Mouse (Mus musculus) ovary, postnatal 14 days (tissue): ENCODE data around the gene Pde4d.

Source experiments
- DNase-seq: peaks from one replicate; pipeline ENCODE4 v3.0.0; 2022; ENCODE audit warnings: low spot score

Pde4d gene

GRCm38 (mm10) chr13:108824638-108825310 lies 375.0 kb downstream of the Pde4d start:
- DNase-seq = no peak

- no peak for DNase-seq
Observed at GRCm38 (mm10) chr13:108825501-108825900, 375.8 kb downstream of the Pde4d start.

- DNase-seq = no peak
Observed at GRCm38 (mm10) chr13:108834197-108834596, 384.4 kb downstream of the Pde4d start.

DNA sequence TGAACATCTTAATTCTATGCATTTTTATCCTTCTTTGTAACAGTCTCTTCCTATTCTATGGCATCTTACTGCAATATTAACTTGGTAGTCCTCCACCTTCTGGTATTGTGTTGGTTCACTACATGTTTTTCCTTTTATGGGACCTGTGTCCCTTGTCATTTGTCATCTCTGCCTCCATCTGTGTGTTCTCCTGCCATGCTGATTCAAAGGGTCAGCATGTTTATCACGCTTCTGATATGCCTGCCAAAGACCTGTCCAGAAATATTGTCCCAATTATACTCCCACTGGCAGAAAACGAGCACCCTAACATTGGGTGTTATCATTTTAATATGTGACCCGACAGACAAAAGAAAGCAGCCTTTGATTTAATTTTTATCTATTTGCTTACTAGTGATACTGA lies 386.6 kb downstream of the Pde4d start:
- no peak for DNase-seq

DNA sequence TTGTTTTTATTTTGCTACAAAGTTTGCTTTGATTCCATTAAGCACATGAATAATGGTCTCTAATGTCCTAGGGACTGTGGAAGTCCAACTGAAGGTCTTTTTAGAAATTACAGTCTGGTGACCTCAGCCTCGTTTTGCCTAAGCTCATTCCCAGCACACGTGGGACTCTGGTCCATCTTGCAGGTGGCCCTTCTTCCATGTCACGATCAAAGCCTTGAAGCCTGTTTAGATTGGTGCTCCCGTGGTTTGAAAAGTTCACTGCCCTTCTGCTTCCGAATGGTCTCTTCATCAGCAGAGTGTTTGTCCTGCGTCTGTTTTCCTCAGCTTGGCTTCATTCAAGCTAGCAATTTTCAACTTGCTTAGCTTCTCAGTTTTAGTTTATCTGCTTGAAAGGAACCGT lies 389.4 kb downstream of the Pde4d start:
- DNase-seq = no peak

- DNase-seq = no peak
Observed at GRCm38 (mm10) chr13:108854090-108854489, 404.3 kb downstream of the Pde4d start.

DNA sequence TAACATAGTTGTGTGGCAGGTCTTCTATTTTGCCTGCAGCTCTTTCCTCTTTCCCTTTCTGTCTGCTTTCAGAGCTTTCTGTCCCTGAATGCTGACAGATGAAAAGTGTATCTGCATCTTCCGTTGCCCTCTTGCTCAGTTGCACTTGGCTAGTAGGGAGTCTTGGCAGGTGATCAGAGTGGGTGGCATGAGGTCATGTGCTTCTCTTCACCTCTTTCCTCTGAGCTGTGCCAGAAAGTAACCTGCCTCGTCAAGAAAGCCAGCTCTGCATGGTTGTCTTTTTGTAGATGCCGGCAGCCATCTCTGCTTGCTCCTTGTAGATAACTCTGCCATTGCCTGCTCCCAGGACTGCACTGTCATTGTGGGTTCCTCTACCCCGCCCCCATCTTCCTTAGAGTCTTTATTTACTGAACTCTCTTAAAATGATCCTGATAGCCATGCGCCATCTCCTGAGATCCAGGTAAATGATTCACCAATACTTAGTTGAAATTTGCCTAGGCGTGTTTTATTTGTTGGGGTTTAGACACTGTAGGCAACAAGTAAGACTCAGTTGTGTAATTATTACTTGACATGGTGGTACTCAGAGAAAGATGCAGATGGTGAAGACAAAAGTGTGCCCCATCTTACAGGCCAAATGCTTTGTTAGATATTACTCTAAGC lies 407.2 kb downstream of the Pde4d start:
- no peak for DNase-seq

DNA sequence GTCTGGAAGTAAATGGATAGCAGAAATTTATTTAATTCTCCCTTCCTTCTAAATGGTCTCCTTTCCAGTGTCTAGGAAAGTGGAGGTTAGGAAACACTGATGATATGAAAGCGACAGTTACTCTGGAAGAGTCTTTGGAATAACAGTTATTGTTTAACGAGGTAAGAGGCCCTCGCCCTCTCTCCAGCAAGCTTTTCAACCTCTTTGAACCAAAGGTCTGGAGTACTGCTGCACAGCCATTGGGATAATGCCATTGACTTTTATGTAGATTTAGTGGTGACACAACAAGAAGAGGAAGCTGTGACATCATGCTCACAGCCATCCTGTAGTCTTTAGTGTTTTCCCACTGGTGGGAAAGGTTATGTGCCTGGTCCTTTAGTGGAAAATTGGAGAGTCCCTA lies 409.6 kb downstream of the Pde4d start:
- DNase-seq = no peak

DNA sequence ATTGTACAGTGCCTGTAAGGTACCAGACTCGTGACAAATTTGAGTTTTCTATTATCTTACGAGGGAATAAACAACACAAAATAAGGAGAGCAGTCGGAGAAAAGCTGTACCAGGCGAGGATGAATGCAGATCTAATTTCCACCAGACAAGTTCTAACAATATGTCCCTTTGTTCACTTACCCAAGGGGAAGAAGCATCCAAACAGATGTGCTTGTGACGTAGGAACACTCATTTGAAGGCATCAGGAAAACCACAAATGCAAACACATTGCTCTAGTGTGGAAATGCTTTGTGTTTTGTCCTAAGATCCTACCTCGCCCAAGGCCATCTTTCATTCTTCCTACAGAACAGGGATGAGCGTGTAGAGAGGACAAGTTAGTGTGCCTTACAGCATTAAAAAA lies 411.0 kb downstream of the Pde4d start:
- DNase-seq = no peak

DNA sequence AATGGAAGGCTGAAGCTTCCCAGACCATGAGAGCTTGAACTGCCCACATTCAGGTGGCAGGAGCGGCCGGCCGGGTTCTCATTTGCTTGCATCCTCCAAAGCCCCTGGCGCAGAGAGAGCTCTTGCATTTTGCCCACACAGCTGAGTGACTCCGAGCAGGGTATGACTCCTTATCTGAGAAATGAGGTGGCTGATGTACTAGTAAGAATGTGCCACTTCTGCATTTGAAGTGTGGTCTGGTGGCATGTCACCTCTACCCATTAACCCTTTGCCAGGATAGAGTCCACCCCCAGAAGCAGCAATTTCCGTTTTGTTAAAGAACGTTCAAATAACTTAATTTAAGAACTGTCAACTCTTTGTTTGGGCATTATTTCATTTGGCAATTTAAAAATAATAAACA lies 412.0 kb downstream of the Pde4d start:
- no peak for DNase-seq

GRCm38 (mm10) chr13:108862173-108862572 lies 412.4 kb downstream of the Pde4d start:
- no peak for DNase-seq

- no peak for DNase-seq
Observed at GRCm38 (mm10) chr13:108900160-108900559, 450.4 kb downstream of the Pde4d start.

DNA sequence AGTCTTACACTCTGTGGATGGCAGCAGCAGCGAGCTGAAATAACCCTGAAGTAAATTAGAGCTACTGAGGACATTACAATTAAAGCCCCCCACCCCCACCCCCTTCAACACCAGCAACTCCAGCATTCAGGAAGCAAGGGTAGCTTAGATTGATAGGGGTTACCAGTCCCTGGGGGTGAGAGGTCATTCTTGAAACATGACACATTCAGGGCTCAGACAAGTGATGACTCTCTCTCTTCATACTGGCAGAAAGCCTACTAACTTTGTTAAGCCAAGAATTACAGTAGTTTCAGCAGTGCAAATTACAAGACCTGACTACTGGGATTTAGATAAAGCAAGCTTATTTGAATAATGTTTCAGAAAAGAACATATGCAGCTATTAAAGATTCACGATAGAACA lies 455.4 kb downstream of the Pde4d start:
- no peak for DNase-seq

DNA sequence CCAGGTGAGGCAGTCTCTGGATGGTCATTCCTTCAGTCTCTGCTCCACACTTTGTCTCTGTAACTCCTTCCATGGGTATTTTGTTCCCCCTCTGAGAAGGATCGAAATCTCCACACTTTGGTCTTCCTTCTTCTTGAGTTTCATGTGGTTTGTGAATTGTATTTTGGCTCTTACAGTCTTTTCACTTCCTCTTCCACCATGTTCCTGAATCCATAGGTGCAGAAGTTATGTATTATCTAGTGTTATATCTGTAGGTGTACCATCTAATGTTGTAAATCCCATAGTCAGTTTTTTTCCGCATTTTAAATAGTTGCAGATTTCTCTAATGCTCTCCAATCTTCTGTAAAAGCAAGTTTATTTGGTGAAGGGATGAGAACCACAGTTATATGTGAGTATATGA lies 459.4 kb downstream of the Pde4d start:
- DNase-seq = no peak

GRCm38 (mm10) chr13:108914626-108915025 lies 464.9 kb downstream of the Pde4d start:
- DNase-seq = no peak

DNA sequence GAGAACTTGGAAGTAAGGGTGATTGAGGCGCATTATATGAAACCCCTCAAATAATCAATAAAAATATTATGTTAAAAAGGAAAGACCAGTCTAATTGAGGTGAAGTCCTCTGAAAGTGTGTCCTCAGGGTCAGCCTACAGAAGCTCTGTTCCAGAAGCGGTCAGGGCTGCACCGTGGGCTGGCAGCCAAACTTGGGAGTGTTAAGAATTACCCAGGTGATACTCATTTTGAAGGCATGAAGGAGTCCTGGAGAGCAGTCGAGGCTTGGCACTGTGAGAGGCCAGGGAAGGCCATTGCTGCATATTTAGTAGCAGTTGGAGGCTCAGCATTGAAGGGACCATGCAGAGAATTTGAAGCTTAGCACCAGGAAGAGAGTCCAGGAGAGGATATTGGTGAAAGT lies 471.4 kb downstream of the Pde4d start:
- DNase-seq = no peak

DNA sequence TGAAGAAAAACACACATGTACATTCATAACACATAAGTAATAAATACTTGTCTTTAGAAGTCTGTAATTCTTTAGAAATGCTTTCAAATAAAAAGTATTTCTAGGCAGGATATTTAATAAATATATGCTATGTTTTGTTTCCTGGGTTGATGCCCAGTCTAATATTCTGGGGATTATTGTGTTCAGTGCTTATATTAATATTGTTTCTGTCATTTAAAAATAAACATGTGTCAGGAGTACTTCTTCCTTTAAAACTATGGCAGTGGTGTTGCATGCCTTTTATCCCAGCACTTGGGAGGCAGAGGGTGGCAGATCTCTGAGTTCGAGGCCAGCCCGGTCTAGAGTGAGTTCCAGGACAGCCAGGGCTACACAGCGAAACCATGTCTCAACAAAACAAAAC lies 485.1 kb downstream of the Pde4d start:
- no peak for DNase-seq

DNA sequence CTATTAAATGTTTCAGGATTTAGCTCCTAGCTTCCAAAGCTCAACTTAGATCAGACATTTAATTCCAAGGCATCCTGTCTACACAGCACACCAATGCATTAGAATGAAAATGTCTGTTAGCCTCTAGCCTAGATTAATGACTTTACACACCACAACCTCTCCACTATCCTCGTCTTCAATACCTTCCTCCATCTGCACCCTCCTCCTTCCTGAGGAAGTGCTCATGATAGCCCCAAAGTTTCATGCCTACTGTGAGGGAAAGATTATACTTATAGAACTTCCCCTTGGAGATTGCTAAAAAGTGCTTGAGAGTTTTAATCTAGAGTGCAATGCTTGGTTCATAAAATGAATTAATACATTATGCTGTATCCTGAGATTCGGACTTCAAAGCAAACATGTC lies 487.5 kb downstream of the Pde4d start:
- no peak for DNase-seq

GRCm38 (mm10) chr13:108952911-108953310 lies 503.2 kb downstream of the Pde4d start:
- DNase-seq = no peak

DNA sequence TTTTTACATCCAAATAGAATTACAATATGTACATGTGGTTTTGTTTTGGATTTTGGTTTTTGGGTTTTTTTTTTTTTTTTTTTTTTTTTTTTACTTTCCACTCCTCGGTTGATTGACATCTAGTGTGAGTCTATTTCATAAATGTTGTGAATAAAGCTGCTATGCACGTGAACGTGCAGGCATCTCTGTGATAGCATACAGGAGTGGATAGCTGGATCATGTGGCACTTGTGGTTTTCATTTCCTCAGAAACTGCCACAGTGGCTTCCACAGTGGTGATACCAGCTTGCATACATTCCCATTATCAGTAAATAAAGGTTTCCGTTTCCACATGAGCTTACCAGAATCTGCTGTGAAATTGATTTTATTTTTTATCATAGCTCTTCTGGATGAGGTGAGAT lies 506.3 kb downstream of the Pde4d start:
- no peak for DNase-seq

DNA sequence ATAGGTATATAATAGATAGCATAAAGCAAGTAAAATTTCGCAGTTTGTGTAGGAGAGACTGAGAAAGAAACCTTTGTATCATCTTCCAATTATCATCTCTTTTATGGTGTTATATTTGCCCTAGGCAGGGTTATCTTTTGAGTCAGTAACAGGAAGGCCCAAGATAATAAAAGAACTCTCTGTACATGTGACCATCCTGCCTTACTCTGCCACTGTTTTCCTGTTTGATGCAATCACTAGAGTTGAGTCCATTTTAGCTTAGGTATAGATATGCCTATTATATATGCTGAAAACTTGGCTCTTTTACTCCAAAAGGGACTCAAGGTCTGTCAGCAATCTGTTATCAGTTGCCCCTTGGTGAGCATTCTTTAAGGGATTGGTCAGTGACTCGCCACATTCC lies 514.3 kb downstream of the Pde4d start:
- DNase-seq = no peak

DNA sequence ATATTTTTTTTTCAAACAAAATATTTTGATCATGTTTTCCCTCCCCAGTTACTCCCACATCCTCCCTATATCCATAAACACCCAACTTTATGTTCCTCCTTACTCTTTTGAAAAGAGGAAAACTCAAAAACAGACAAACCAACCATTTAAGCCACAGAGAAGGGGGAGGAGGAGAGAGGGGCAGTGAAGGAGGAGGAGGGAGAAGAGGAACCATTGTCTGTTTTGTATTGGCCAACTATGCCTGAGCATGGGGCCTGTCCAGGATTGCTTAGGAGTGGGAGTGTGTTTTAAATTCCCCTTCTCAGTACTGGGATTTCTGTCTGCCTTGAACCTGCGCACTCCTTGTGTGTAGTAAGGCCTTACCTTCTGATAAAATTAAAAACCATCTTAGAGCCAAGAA lies 531.4 kb downstream of the Pde4d start:
- no peak for DNase-seq

DNA sequence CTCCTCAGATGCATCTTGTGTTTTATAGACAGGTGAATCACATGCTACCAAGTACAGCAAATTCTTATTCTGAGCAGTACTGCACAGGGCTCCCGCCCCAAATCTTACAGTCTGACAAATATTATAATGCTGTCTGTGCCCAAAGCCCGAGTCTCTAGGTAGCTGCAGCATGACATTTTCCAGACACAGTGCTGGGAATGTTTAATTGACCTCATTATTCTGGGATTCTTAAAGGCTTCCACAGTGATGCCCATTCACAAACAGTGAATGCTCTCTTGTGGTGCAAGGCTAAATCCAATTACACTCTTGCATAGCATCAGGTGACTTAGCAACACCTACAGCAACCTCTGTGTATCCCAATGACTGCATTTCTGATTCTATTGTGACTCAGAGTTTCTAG lies 549.0 kb downstream of the Pde4d start:
- no peak for DNase-seq

DNA sequence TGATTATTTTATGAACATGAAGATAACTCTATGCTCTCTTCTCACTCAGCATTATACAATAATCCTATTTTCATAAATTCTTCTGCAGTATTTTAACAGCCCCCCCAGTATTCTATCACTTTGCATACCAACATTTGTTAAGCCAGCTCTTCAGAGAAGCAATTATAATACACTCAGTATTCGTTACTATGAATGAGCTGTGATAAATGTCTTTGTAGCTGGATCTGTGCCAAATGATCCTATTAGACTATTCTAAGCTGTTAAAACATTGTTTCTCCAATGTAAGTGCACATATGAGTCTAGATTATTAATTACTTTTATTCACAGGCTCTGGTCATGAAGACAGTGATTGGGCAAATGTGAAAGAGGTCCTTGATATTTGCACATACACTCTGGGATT lies 575.0 kb downstream of the Pde4d start:
- no peak for DNase-seq
